Mouse (Mus musculus) adrenal gland (tissue): ENCODE data around the gene Brap.

Experiments
- intact Hi-C: fragments of 180-260 bp; cut with DNase I; formaldehyde crosslinking; loops from one replicate; pipeline ENCODE4 v1.15.1; 2025

The Brap gene

DNA sequence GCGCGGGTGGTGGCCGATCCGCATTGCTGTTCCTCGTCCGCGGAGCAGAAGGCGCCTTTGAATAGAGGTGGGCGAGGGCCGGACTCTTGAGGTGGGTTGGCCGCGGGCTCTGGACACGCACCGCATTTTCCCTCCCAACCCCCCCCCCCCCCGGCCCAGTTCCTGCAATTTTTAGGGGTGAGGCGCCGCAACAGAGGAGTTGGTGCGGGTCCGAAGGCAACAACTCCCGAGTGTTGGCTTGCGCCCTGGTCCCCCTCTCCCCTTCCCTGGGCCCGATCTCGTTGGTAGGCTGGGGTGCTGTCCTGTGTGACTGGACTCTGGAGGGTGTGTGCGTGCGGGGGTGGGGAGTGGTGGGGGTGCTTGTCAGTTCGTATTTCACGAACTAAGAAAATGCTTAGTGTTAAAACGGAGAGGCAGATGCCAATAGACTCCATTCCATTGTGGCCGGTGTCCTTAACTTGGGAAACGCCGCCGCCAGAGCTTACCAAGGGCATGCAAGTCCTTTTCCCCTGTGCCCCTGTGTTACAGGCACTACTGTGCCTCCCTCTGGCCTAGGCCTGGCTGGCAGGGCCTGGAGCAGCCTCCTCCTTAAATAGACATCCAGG is 52.7 kb downstream of the Brap start:
- intact Hi-C loops: loop anchor here (5.0 kb wide), 1 partner anchor 134 kb away; the partner anchor contains the start of gene Pheta1

DNA sequence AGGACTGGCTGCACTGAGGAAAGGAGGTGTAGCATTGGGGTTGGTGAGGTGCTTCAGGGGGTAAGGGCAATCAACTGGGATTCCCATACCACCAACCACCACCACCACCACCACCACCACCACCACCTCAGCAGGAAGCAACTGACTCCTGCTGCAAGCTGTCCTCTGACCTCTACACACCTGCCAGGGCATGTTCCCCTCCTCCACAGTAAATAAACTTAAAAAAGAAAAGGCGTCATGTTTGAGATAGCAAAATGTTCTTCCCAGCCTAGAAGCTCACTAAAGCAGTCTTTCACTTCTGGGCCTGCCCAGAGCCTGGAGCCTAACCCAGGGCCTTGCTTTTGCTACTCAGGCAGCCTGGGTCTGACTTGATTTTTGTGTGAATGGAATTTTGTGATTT is 54.0 kb downstream of the Brap start:
- intact Hi-C loops: loop anchor here (5.0 kb wide), 1 partner anchor 133 kb away; the partner anchor contains the start of gene Pheta1

DNA sequence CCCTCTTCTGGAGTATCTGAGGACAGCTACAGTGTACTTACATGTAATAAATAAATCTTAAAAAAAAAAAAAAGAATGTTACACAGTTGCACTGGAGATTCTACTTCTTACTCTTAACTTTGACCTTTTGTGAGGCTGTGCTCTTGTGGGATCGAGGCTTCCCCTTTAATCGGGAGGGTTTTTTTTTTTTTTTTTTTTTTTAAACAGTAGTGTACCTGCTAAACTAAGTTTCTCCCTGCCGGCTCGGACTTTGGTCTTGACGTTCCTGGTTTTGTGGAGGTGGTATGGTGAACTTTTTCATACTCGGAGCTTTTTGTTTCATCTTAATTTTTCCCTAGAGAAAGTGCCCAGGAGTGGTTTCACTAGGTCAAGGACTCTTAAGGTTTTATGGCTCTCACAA is 54.6 kb downstream of the Brap start:
- intact Hi-C loops: loop anchor here (5.0 kb wide), 1 partner anchor 132 kb away; the partner anchor contains the start of gene Pheta1

DNA sequence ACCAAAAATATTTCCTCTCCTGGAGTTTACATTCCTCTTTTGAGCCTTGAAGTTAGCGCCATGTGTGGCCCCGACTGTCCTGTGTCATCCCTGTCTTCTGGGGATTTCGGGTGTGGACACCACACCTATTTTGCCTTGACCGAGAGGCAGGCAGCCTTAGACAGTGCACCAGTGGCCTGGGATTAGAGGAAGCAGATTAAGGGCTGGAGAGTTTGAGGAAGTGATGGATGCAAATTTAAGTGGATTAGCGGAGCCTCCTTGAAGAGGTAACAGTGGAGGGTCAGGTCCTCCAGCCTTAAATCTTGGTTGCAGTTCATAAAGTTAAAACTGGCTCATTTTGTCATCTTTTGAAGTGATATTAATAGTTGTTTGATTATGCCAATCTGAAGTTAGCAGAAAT is 58.1 kb downstream of the Brap start:
- intact Hi-C loops: no loop called here

DNA sequence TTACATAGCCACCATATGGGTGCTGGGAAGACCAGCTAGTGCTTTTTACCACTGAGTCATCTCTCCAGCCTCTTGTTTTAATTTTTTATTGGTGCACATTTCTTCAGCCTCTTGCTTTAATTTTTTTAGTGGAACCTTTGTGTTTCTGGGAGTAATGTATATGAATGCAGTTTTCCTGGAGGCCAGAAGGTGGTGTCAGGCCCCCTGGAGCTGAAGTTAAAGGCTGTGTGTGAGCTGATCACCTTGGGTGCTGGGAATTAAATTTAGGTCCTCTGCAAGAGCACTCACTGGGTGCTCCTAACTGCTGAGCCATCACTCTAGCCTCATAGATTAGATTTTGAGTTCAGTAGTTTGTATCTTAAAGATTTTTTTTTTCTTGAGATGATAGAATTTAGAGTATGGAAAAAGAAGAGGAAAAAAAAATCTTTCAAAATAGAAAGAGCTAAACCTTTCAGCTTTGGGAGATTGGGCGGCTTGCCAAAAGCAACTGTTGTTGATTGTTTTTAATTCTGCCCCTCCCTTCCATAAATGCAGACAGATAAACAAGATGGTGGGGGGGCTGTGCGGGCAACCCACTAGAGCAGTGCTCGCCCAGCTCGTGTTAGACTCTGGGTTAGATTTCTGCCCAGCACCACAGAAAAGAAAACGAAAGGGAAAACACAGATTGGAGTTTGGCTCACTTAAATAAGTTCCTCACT is 60.7 kb downstream of the Brap start:
- intact Hi-C loops: no loop called here

DNA sequence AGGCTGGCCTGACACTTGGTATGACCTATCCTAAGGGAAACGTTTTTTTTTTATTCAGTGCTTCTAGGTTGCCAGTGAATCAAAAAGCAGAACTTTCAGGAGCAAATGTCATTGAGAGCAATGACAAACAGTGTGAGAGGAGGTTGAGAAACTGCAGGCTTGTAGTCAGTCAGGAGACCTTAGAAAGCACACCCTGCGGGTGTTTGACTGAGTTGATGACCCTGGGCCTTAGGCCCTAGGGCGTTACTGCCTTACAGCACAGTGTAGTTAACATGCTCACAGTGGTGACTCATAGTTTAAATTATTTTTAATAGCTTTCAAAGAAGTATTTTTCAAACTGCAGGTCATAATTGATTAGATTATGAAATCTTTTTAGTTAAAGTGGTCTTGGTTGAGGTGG is 61.5 kb downstream of the Brap start:
- intact Hi-C loops: no loop called here

DNA sequence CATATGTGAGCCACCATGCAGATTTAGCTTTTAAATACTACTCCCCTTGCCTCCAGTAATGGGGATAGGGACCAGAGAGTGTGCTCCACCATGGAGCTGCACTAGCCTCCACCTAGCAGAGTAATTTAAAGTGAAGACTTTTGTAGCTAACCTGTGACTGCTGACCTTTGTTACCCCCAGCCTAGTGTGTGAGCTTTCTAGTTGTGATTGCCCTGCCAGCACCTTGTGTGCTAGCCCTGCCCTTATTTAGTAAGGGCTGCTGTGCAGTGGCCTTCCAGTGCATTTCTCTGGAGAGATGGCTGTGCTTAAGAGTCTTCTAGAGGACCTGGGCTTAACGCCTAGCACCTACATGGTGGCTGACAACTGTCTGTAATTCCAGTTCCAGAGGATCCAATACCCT is 64.3 kb downstream of the Brap start:
- intact Hi-C loops: no loop called here

DNA sequence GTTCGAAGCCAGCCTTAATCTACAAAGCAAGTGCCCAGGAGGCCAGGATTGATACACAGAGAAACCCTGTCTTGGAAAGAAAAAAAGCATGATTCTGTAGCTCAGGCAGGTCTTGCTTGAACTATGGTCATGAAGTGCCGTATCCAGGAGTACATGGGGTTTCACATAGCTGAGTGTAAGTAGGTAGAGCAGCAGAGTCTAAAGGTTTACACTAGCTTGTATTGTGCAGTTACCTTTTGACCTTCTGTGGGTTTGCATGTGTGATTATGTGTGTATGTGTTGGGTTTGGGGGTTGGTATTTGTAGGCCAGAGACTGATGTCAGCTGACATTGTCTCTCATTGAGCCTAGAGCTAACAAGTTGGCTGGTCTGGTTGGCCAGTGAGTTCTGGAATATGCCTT is 69.7 kb downstream of the Brap start:
- intact Hi-C loops: no loop called here

DNA sequence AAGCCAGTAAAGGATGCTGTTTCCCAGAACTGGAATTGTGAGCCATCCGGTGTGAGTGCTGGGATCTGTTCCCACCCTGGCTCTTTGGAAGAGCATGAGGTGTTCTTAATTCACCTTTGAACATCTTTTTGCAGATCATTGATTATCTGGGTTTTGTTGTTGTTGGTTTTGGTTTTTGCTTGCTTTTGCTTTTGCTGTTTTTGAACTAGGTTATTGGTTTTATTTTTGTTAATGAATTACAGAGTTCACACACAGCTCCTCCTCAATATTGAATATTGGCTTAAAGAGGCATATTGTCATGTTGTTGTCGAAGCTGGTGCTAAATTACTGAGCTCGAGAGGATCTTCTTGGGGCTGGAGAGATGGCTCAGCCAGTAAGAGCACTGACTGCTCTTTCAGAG is 76.3 kb downstream of the Brap start:
- intact Hi-C loops: no loop called here
